Mouse (Mus musculus) skeletal muscle tissue, adult 2 months (tissue): Measurements from ENCODE around the gene Susd4.

Source experiments
- DNase-seq: peaks from one replicate; pipeline ENCODE4 v3.0.0-alpha.2; 2012; ENCODE audit warnings: low read depth, low spot score

The Susd4 gene

GRCm38 (mm10) chr1:182918718-182919346, 155.2 kb downstream of the Susd4 start:
- no peak for DNase-seq

GRCm38 (mm10) chr1:182922824-182923223, 159.2 kb downstream of the Susd4 start:
- DNase-seq, result no peak

- DNase-seq, result no peak
These were observed 162.8 kb downstream of the Susd4 start for GRCm38 (mm10) chr1:182926465-182926864.

- DNase-seq, result no peak
These were observed 164.5 kb downstream of the Susd4 start for GRCm38 (mm10) chr1:182927878-182928851.

- DNase-seq, result no peak
These were observed 171.8 kb downstream of the Susd4 start for GRCm38 (mm10) chr1:182935469-182935868.

- DNase-seq, result no peak
These were observed 173.9 kb downstream of the Susd4 start for GRCm38 (mm10) chr1:182937486-182938120.

- DNase-seq, result no peak
These were observed 178.3 kb downstream of the Susd4 start for GRCm38 (mm10) chr1:182941921-182942320.

GRCm38 (mm10) chr1:182943911-182944310, 180.3 kb downstream of the Susd4 start:
- DNase-seq, result no peak

GRCm38 (mm10) chr1:182944638-182945037, 181.0 kb downstream of the Susd4 start:
- DNase-seq, result no peak

- DNase-seq, result no peak
These were observed 181.9 kb downstream of the Susd4 start for GRCm38 (mm10) chr1:182945561-182945960.
